Mouse (Mus musculus) lung, embryonic 15.5 days (tissue): ENCODE results near the gene Sycn. TPM values are rescaled to one million over a fixed set of nuclear protein-coding genes. Genes with fewer than 3 reads are reported as not detected.

ENCODE experiments used
- ATAC-seq: fragments of 200-750 bp; cut with Nextera tagmentation; 2 replicates; pipeline ENCODE4 v1.8.0; 2017; ENCODE audit warnings: moderate number of reproducible peaks, borderline replicate concordance; ENCODE audit not compliant: low FRiP score, low TSS enrichment; ENCODE audit errors: extremely low read depth
- H3K27ac ChIP-seq: fragments of 300-500 bp; sonication (generic); 2 replicates; pipeline ENCODE4 v1.5.1; 2015; ENCODE audit warnings: moderate library complexity, mild to moderate bottlenecking, inconsistent platforms
- H3K27me3 ChIP-seq: fragments of 300-500 bp; sonication (generic); 2 replicates; pipeline ENCODE4 v1.6.1; 2015; ENCODE audit warnings: inconsistent platforms
- H3K36me3 ChIP-seq: fragments of 300-500 bp; sonication (generic); 2 replicates; pipeline ENCODE4 v1.6.1; 2015; ENCODE audit warnings: inconsistent platforms
- H3K4me1 ChIP-seq: fragments of 300-500 bp; sonication (generic); 2 replicates; pipeline ENCODE4 v1.6.1; 2015; ENCODE audit warnings: inconsistent platforms
- H3K4me2 ChIP-seq: fragments of 300-500 bp; sonication (generic); 2 replicates; pipeline ENCODE4 v1.6.1; 2015; ENCODE audit warnings: inconsistent platforms, mild to moderate bottlenecking, moderate library complexity
- H3K4me3 ChIP-seq: fragments of 300-500 bp; sonication (generic); 2 replicates; pipeline ENCODE4 v1.5.1; 2015; ENCODE audit warnings: mild to moderate bottlenecking, inconsistent platforms
- H3K9ac ChIP-seq: fragments of 300-500 bp; sonication (generic); 2 replicates; pipeline ENCODE4 v1.6.1; 2015; ENCODE audit warnings: inconsistent platforms
- H3K9me3 ChIP-seq: fragments of 300-500 bp; sonication (generic); 2 replicates; pipeline ENCODE4 v1.6.1; 2016; ENCODE audit warnings: inconsistent platforms
- WGBS: fragments of 180-500 bp; shearing (Covaris S2); methylation state at CpG from one replicate; pipeline ENCODE4 v1.1.7; 2015; 5-methylcytosine and 5-hydroxymethylcytosine counted together
- polyA plus RNA-seq: library from polyadenylated mRNA; unstranded; fragments of >200 nt; fragmentation: Nextera tagmentation; extraction: Ambion mirVana; gene quantifications from 2 replicates; pipeline ENCODE4 v1.2.1, GENCODE M21; 2015

Sycn gene
- polyA plus RNA-seq, 1 experiment from 2014 or later = not detected

GRCm38 (mm10) chr7:28577826-28578542, 37.3 kb downstream of the Sycn start:
- Histone ChIP-seq H3K4me1 (peaks cover 78% of the 10 kb centered on the region), H3K4me2 (peak overlapping the region; percentile 11; the same call in 1 of the 2 replicates), H3K9ac (no peak overlapping the region), H3K27me3 (no peaks in the 10 kb centered on the region), H3K36me3 (0 out of 2 replicates have a peak, but pooled peaks cover 6% of the 10 kb centered on the region), H3K27ac (peak overlapping the region; percentile 93), H3K9me3 (no peaks in the 10 kb centered on the region), H3K4me3 (no peak overlapping the region)
- ATAC-seq = peak; percentile 69
- WGBS = 50% methylated on average over 9 of the region's 9 CpGs

- Histone ChIP-seq H3K4me3 (no peak overlapping the region), H3K9ac (no peak overlapping the region), H3K9me3 (no peaks in the 10 kb centered on the region), H3K27me3 (no peaks in the 10 kb centered on the region), H3K4me1 (peaks cover 78% of the 10 kb centered on the region), H3K36me3 (0 out of 2 replicates have a peak, but pooled peaks cover 6% of the 10 kb centered on the region), H3K27ac (peak overlapping the region; percentile 93), H3K4me2 (peak overlapping the region; percentile 11; the same call in 1 of the 2 replicates)
- 60% methylated on average over 5 of the region's 5 CpGs for WGBS
- no peak for ATAC-seq
Measured at GRCm38 (mm10) chr7:28578543-28579053, 37.9 kb downstream of the Sycn start.

- H3K4me2 ChIP-seq = no peak overlapping the region
- H3K27ac ChIP-seq = 0 out of 2 replicates have a peak overlapping the region, but pooled peaks have one; percentile 93
- no peak for ATAC-seq
- WGBS = 58% methylated on average over 5 of the region's 5 CpGs
- H3K27me3 ChIP-seq = no peaks in the 10 kb centered on the region
- no peak overlapping the region for H3K9ac ChIP-seq
- H3K4me1 ChIP-seq = peaks cover 84% of the 10 kb centered on the region
- H3K9me3 ChIP-seq = no peaks in the 10 kb centered on the region
- H3K36me3 ChIP-seq = 0 out of 2 replicates have a peak, but pooled peaks cover 6% of the 10 kb centered on the region
- H3K4me3 ChIP-seq = no peak overlapping the region
Measured at GRCm38 (mm10) chr7:28579826-28580225, 39.1 kb downstream of the Sycn start.

- Histone ChIP-seq H3K4me3 (no peak overlapping the region), H3K27me3 (no peaks in the 10 kb centered on the region), H3K9ac (no peak overlapping the region), H3K27ac (peak overlapping the region; percentile 27; the same call in 1 of the 2 replicates), H3K4me1 (peaks cover 83% of the 10 kb centered on the region), H3K9me3 (no peaks in the 10 kb centered on the region), H3K4me2 (no peak overlapping the region), H3K36me3 (0 out of 2 replicates have a peak, but pooled peaks cover 6% of the 10 kb centered on the region)
- no peak for ATAC-seq
- 80% methylated on average over 4 of the region's 4 CpGs for WGBS
Measured at GRCm38 (mm10) chr7:28581721-28582120, 41.0 kb downstream of the Sycn start.

- no peak overlapping the region for H3K4me2 ChIP-seq
- no peaks in the 10 kb centered on the region for H3K27me3 ChIP-seq
- no peak overlapping the region for H3K27ac ChIP-seq
- H3K4me3 ChIP-seq = no peak overlapping the region
- 0 out of 2 replicates have a peak, but pooled peaks cover 6% of the 10 kb centered on the region for H3K36me3 ChIP-seq
- H3K9me3 ChIP-seq = no peaks in the 10 kb centered on the region
- ATAC-seq = no peak
- H3K9ac ChIP-seq = no peak overlapping the region
- peaks cover 83% of the 10 kb centered on the region for H3K4me1 ChIP-seq
- WGBS = 68% methylated on average over 11 of the region's 11 CpGs
Measured at GRCm38 (mm10) chr7:28582841-28583240, 42.2 kb downstream of the Sycn start.

- Histone ChIP-seq H3K9ac (no peak overlapping the region), H3K4me2 (0 out of 2 replicates have a peak overlapping the region, but pooled peaks have one; percentile 8), H3K27me3 (no peaks in the 10 kb centered on the region), H3K36me3 (0 out of 2 replicates have a peak, but pooled peaks cover 6% of the 10 kb centered on the region), H3K4me1 (peaks cover 83% of the 10 kb centered on the region), H3K27ac (peak overlapping the region; percentile 79), H3K9me3 (no peaks in the 10 kb centered on the region), H3K4me3 (no peak overlapping the region)
- 57% methylated on average over 8 of the region's 8 CpGs for WGBS
- ATAC-seq = no peak
Measured at GRCm38 (mm10) chr7:28583570-28584344, 43.1 kb downstream of the Sycn start.

GRCm38 (mm10) chr7:28584468-28584867, 43.8 kb downstream of the Sycn start:
- Histone ChIP-seq H3K9me3 (no peaks in the 10 kb centered on the region), H3K27me3 (no peaks in the 10 kb centered on the region), H3K9ac (no peak overlapping the region), H3K36me3 (0 out of 2 replicates have a peak, but pooled peaks cover 3% of the 10 kb centered on the region), H3K4me3 (no peak overlapping the region), H3K27ac (peak overlapping the region; percentile 79), H3K4me1 (peaks cover 83% of the 10 kb centered on the region), H3K4me2 (0 out of 2 replicates have a peak overlapping the region, but pooled peaks have one; percentile 8)
- 48% methylated on average over 4 of the region's 4 CpGs for WGBS
- ATAC-seq = no peak

- Histone ChIP-seq H3K4me1 (peaks cover 78% of the 10 kb centered on the region), H3K36me3 (no peaks in the 10 kb centered on the region), H3K9me3 (no peaks in the 10 kb centered on the region), H3K4me3 (no peak overlapping the region), H3K9ac (no peak overlapping the region), H3K27ac (peak overlapping the region; percentile 79), H3K4me2 (no peak overlapping the region), H3K27me3 (no peaks in the 10 kb centered on the region)
- ATAC-seq = no peak
- 54% methylated on average over 6 of the region's 6 CpGs for WGBS
Measured at GRCm38 (mm10) chr7:28585001-28585400, 44.3 kb downstream of the Sycn start.

- Histone ChIP-seq H3K4me3 (no peak overlapping the region), H3K27me3 (no peaks in the 10 kb centered on the region), H3K4me2 (no peak overlapping the region), H3K9me3 (no peaks in the 10 kb centered on the region), H3K27ac (peak overlapping the region; percentile 56), H3K9ac (no peak overlapping the region), H3K36me3 (no peaks in the 10 kb centered on the region), H3K4me1 (peaks cover 85% of the 10 kb centered on the region)
- no peak for ATAC-seq
- WGBS = 48% methylated on average over 6 of the region's 6 CpGs
Measured at GRCm38 (mm10) chr7:28586663-28587411, 46.2 kb downstream of the Sycn start.

- H3K9me3 ChIP-seq = no peaks in the 10 kb centered on the region
- H3K9ac ChIP-seq = no peak overlapping the region
- peaks cover 87% of the 10 kb centered on the region for H3K4me1 ChIP-seq
- H3K27ac ChIP-seq = peak overlapping the region; percentile 56
- H3K27me3 ChIP-seq = no peaks in the 10 kb centered on the region
- ATAC-seq = peak; percentile 31; the same call in 1 of the 2 replicates
- H3K4me3 ChIP-seq = no peak overlapping the region
- H3K36me3 ChIP-seq = no peaks in the 10 kb centered on the region
- no peak overlapping the region; the same call in 1 of the 2 replicates for H3K4me2 ChIP-seq
Measured at GRCm38 (mm10) chr7:28587644-28588043, 47.0 kb downstream of the Sycn start.
